Mouse (Mus musculus) left cerebral cortex, adult 11 months (tissue): Measurements from ENCODE around the gene Ksr2.
A peak's percentile ranks its signal among the peaks of the same experiment; 100 is the strongest.

Experiments
- DNase-seq: peaks from one replicate; pipeline ENCODE4 v3.0.0; 2022; ENCODE audit warnings: low spot score

Ksr2 gene

DNA sequence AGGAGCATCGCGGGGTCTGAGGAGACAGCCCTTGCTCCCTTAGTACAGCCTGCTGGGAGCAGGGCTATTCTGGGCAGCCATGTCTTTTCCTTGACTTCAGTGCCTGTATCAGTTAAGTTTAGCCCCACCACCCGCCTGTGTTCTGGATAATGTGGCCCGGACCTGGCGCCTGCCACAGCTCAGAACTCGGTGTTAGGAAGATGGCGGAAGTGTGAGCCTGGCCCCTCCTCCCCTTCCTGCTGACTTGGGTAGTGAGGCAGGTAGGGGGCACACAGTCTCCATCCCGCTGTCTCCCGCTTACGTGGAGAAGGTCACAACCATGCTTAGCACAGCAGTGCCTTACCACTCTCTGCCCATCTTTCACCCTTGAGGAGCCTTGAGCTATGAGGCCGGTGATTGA lies 68.2 kb downstream of the Ksr2 start:
- DNase-seq = no peak

DNA sequence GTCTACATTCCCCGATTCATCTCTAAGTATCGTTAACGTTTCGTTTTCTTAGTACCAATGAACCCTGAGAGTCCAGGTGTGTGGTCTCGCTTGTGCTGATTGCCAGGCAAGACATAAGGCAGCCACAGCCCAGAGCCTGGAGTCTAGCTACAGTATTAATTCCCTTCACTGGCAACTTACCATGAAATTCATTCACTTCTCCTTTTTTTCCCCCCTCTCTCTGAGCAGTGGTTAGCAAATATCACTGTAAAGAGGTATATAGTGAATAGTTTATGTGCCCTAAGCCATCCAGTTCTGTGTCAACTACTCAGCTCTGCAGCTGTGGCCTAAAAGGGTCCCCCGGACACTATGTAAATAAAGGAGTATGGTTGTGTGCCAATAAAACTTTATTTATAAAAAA lies 71.6 kb downstream of the Ksr2 start:
- no peak for DNase-seq

DNA sequence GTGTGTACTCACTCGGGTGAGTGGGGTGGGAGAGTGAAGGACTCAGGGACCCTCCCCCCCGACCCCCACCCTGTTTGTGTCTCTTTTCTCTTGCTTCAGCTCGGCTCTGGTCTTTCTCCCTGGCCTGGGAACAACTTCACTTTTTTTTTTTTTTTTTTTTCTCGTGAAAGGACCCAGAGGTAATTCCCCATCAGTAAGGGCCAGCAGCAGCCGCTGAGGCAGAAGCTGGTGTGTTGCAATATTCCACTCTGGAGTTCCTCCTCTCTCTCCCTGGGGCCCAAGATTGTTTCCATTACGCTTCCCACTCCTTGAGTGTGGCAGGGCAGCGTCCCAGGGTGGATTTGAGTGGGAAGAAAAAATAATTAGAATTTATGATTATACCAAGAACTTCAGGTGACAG lies 72.3 kb downstream of the Ksr2 start:
- no peak for DNase-seq

DNA sequence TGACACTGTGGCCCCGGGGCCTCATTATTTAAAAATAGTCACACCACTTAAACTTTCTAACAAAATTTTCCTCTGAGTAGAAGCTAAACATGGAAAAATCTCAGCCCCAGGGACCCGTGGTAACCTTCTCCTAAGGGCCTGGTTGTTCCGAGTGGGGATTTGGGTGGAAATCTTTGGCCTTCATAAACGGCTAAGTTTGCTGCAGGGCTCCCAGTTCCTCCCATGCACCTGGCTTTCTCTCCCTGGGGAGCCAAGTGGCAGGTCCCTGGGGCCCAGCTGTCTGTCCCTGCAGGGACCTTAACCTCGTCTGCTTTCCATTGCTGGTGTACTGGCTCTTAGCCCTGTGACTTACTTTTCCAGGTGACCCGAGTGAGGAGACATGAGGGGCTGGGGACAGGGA lies 74.4 kb downstream of the Ksr2 start:
- no peak for DNase-seq

DNA sequence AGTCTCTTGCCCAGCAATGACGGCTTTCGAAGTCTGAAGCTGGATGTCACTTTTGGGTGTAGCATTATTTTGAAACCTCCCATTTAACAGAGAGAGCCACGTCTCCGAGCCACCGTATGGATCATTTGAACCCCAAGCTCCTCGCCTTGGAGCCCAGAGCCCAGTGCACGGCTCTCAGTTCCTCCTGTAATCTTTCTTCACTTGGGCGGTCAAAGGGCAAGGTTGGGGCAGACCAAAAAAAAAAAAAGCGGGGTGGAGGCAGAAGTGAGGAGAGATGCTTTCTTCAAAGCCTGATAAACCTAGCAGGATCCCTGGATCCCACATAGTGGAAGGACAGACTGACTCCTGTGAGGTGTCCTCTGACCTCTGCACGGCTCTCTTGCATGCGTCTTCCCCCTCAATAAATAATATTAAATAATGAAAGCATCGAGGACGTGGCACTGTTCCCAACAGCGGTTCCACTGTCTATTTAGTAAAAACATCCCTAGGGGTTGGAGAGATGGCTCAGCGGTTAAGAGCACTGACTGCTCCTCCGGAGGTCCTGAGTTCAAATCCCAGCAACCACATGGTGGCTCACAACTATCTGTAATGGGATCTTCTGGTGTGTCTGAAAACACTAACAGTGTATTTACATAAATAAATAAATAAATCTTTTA lies 75.0 kb downstream of the Ksr2 start:
- no peak for DNase-seq

DNA sequence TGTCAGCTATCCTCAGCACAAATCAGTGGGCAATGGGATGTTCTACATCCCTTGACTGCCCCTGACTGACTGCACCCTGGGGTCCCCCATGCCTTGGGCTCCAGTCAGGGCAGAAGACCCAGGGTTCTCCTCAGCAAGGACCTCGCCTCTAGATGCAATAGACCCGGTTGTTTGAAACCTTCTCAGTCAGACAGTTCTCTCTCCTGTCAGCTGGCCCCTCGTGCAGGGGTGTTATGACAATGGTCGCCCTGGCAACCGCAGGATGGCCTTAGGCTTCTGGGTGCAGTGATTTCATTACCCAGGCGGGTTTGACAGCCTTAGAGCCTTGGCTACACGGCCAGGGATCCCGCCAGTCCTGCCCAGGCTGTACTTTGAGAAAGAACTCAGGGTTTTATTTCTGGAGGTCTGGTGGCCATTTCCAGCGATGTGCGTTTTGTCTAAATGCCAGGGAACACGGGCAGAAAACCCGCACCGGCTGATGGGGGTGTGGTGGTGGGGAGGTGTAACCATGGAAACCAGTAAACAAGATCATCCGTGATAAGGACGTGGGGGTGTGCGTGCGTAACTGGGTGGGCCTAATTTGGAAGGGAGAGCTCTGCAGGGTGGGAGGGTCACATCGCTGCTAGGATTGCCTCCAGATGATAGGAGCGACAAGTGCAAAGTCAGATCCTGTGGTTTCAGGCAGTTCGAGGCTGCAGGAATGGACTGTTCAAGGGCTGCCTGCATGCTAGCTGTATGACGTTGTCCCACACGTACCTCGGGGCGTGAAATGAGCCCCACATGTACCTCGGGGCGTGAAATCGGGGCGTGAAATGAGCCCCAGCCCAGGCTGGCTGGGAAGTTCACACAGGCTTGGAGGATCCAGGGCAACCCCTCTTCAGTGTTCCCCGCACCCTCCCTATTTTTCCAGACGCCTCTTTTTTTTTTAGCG lies 79.4 kb downstream of the Ksr2 start:
- DNase-seq = no peak

DNA sequence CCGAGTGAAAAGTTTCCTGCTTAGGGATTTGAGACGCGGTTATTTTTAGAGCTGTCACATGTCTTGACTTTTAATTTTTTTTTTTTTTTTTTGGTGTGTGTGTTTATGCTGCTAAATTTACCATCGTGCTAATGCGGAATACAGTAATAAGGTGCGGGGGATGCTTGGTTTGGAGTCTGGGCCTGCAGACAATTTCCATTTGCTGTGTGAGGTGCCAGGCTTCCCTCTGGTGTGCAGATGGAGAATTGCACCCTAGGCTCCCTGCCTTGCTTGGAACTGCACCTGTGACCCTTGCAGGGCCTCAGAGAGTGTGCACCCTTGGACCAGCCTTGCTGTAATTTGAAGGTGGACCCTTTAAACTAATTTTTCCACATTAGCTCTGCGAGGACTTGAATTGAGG lies 80.1 kb downstream of the Ksr2 start:
- DNase-seq = peak; percentile 65

DNA sequence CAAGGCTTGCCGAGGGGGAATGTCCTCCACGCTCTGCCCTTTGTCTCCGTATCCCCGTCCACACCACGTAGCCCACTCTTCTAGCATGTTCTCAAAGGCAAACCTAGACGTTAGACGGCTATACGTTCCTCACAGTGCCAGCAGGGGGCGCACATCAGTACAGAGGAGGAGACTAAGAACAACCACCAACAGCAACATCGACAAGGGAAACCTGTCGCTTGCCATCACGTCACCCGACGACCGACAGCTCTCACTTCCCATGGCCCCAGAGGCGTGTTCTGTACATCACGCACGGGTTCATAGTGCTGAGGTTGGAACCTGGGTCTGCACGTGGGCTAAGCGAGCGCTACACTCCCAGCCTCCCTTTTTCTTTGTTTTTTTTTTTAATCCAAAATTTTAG lies 83.3 kb downstream of the Ksr2 start:
- DNase-seq = no peak

DNA sequence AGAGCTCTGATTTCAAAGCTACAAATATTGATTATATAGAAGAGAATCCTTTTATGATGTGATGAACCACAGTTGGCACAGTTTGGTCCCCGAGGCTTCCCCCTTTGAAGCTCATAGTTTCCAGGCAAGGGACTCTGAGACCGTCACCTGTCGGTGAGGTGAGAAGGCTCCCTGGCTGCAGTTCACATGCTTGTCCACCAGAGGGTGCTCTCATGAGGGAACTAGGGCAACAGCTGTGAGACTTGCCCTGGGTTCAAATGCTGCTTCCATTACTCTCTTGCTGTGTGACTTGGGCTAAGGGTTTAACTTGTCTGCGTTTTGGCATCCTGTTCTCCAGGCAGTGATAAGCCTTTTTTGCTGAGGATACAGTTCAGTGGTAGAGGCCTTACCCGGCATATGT lies 88.8 kb downstream of the Ksr2 start:
- DNase-seq = no peak

DNA sequence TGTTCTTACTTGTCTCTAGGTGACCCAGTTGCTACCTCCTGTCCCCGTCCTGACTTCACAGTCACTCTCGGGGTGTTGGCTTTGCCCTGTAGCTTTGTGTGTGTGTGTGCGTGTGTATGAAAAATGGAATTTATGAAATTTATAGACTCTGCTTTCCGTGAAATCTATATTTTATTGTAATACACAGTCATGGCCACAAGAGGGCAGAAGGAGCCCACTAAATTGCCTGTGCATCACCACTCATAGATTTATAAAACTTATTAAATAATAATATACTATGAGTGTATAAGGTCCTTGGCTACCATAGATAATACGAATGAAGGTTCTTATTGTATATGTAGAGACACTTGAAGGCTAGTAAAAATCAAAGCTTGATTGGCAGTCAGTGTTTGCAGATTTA lies 90.6 kb downstream of the Ksr2 start:
- DNase-seq = no peak

DNA sequence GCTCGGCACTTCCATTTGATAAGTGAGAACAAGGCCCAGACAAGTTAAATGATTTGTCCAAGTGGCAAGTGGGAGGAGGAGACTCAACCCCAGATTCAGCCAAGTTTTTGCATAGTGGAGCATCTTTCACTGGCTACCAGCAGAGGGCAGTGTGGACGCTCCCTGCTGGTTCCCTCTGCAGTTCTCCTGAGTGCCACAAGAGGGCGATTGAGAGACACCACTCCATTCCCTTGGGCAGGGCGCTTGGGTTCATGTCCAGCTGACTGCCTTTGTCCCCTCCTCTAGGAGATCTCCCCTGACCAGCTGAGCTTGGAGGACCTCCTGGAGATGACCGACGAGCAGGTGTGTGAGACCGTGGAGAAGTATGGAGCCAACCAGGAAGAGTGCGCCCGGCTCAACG lies 91.4 kb downstream of the Ksr2 start:
- peak; percentile 53 for DNase-seq

DNA sequence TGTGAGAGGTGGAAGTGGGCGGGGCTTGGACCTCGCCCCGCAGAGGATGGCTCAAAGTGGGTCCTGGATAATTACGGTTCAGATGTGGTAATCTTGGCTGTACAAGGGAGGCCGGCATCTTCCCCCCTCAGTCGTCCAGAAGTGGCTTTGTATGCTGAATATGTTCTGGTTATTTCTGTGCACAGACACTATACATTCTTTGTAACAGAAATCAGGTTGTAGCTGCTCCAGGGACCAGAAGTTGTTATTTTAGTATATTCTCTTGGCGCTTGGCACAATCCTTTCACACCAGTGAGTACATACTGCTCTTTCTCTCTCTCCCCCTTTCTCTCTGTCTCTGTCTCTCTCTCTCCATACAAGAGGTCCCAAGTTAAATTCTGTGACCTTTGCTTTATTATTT lies 92.0 kb downstream of the Ksr2 start:
- no peak for DNase-seq

DNA sequence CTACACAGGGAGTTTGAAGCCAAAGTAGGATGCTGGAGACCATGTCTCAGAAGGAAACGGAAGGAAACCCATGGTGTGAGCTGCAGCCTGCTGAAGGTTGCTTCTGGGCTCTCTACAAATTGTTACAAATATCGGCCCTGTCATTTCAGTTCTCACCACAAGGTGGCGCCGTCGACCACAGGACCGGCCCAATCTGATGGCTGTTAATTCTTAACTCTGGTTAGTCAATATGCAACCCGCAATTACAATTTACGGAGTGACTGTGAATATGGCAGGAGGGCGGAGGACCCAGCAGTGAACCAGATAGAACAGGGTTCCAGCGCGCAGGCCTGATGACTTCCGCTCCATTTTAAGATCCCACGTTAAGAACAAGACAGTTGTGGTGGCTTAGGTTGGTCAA lies 92.6 kb downstream of the Ksr2 start:
- DNase-seq = no peak

DNA sequence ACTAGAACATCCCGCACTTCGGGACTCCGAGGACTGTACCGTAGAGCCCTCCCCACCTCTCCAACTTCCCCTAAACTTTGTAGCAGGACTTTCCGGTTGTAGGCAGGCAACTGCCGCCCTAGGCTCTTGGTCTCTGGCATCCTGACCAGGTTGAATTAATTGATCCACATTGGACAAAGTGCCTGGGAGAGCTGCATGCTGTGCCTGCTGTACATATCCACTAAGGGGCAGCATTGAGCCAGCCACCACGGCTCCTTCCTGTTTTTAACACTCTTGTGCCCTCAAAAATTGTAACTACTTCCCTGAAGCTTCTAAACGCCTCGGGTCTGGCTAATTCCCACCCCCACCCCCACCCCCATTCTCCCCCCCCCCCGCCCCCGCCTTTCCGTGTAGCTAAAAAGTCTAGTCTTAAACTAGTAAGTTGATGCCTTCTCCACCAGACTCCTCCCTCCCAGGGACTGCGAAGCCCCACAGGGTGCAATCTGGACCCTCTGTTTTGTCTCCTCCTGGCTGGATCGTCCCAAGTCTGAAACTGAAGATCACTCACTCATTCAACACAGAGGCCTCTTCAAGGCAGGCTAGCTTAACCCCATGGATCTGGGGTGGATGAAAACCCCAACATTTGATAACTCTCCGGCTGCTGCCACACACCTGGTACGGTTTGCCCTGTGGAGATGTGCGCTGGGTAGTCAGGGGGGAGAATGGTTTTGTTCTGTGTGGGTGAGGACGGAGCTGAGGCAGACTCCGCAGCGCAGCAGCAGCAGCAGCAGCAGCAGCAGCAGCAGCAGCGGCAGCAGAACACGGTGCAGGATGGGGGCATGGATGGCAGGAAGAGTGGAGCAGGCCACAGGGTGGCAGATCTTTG lies 95.9 kb downstream of the Ksr2 start:
- DNase-seq = no peak

DNA sequence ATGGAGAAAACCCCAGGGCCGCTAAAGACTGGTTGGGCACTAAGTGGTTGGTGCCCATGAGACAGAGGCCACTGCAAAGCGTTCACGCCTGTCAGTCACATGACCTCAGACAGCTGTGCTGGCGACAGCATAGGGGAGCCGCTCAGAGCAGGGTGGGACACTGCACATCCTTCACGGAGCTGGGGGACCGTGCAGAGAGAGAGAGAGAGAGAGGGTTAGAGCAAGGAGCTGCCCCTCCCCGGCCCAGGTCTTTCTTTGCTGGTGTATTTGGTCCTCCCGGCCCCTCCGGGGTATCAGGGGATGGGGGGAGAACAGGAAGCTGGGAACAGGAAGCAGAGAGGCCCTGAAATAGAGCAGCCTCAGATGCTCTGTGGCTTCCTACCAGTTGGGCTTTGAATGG lies 97.1 kb downstream of the Ksr2 start:
- no peak for DNase-seq

DNA sequence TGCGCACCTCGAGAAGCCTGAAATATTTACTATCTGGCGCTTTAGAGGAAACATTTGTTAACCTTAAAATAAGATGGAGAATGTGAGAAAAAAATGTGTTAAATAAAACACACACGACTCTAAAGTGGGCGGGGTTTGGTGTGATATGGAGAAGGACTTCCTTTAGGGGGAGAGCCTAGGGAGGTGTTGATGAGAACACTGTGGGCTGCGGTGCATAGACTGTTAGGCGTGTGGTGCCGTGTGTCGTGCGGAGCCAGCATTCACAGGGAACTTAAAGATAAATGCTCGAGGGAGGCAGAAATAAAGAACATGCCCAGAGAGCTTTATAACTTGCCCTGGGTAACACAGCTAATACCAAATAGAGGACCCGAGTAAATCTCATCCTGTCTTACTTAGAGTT lies 101.6 kb downstream of the Ksr2 start:
- DNase-seq = no peak

DNA sequence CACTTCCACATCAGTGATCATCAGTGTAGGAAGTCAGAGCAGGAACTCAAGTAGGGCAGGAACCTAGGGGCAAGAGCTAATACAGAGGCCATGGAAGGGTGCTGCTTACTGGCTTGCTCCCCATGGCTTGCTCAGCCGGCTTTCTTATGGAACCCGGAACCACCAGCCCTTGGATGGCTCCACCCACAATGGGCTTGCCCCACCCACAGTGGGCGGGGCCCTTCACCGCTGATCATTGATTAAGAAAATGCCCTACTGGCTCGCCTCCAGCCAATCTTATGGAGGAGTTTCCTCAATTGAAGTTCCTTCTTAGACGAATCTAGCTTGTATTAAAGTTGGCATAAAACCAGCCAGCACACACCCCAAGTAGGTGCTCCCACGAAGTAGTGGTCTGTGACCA lies 102.1 kb downstream of the Ksr2 start:
- no peak for DNase-seq

DNA sequence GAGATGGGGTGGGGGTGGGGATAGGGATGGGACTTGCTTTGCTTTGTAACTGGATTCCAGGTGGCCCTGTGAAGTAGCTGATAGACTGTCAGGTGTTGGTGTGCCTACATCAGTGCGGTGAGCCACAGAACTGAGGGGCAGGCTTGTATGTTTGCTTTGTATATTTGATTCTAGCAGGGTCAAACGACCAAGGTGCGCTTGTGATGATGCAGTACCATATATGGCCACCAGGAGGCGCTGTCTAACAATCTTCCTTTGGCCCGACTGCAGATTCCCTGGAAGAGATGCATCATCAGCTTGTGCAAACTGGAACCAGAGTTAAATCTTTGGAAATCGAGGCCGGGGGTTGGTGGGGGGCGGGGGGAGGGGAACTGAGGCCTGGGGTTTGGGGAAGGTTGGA lies 102.8 kb downstream of the Ksr2 start:
- no peak for DNase-seq

DNA sequence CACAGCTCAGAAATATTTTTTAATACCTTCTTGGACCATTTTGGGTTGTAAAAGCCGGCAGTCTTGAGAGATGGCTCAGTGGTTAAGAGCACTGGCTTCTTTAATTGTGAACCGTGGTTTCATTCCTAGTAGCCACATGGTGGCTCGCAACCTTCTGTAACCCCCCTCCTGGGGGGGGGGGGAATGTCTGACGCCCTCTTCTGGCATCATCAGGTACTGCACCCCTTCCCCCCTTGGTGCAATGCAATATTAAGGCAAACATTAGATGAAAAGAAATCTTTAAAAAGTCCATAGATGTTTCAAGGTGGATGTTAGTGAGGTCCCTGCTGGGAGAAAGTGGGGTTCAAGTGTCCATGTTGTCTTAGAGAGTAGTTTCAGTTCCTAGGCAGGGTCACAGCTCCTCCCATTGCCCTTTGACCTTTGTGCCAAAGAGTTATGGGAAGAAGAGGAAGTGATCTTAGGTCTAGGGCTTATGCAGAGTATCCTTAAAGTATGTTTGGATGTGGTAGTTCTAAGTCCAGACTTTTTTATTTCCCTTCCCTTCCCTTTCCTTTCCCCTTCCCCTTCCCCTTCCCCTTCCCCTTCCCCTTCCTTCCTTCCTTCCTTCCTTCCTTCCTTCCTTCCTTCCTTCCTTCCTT lies 106.2 kb downstream of the Ksr2 start:
- no peak for DNase-seq

DNA sequence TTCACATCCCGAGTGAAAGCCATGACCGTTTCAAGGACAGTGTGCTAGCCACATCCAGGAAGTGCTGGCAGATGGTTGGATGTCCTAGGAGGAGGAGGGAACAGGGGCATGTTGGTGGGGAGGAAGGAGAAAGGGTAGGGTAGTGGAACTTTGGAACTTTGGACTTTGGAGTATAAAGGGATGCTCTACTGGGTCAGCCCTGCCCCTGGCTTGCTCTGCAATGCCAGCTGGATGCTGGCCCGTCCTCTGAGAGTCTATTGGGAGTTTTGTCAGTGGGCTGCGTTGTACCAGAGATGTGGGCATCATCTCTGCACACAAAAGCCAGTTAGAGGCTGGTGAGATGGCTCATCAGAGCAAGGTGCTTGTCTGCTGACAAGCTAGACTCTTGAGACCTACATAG lies 107.4 kb downstream of the Ksr2 start:
- DNase-seq = no peak

DNA sequence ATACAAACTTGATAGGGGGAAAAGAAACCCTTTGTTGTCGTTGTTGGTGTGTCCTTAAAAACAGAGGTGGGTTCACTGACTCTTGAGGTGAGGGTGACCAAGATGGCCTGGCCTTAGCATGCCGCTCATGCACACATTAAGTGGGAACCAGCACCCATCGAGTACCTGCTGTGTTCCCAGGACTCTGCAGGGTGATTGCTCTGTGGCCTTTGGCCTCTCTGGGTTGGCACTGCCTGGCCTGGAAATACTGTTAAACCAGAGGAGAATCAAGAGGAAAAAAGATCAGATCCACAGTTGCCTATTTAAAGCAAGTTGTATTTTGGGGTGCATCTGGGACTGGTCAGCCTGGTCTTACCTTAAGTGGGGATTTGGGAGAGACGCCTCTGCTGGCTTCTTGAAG lies 107.9 kb downstream of the Ksr2 start:
- no peak for DNase-seq

DNA sequence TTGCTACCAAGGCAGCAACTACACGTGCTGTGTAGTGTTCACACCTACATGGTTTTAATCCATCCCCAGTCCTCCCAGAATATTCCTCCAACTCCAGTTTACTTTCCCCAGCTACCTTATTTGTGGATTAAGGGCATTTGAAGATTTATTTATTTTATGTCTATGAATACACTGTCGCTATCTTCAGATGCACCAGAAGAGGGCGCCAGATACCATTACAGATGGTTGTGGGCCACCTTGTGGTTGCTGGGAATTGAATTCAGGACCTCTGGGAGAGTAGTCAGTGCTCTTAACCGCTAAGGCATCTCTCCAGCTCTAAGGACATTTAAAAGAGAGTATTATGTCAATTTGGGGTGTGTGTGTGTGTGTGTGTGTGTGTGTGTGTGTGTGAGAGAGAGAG lies 108.7 kb downstream of the Ksr2 start:
- no peak for DNase-seq
